Mouse (Mus musculus): Measurements from ENCODE around the gene Olfr1216. TPM values are rescaled to one million over a fixed set of nuclear protein-coding genes. Genes with fewer than 3 reads are reported as not detected.
"Not testable (repeated sequence)": the region's sequence is repeated elsewhere in the genome, so short reads cannot be mapped to it uniquely, and the experiment has no call there.

The Olfr1216 gene
- not detected in 2 replicates for total RNA-seq (2014; fragmentation: Nextera tagmentation)
- not detected in 2 replicates for total RNA-seq (2017)

DNA sequence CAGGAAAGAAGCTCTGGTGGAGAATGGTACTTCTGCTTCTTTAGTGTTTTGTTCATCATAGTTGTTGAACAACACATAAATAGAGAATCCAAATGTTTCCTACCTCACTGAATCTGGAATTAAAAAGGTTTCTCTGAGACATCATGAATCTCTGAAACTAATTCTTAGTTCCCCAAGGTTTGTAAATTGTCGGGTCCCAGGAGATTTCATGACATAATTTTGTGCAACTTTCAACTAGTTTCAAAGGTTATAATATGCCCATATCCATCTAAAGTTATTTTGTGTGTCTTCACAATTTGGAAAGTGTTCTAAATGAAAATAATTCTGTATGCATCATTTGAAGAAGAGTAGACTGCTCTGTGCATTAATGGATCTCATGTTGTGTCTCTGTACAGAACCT, at the start of gene Olfr1216:
Gene Olfr1216, minus strand, starts transcription at position 101 of the 400 bp plus-strand sequence.
- no peak for ATAC-seq (replicated peaks; ENCODE audit: poor library complexity, severe bottlenecking)

DNA sequence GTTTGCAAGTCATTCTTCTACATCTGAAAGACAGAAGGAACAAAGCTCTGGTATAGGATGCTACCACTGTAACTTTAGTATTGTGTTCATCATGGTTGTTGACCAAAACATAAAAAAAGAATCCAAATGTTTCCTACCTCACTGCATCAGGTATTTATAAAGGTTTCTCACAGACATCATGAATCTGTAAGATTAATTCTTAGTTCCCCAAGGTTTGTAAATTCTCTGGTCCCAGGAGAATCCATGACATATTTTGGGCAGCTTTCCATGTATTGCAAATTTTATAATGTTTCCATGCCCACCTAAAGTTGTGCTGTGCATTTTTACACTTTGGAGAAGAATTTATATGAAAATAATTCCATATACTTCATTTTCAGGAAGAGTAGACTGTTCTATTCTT, 42.9 kb upstream of the Olfr1216 start, which contains the start of gene Olfr1218:
Gene Olfr1218, minus strand, starts transcription at position 101 of the 400 bp plus-strand sequence.
- ATAC-seq (replicated peaks; ENCODE audit: poor library complexity, severe bottlenecking): no peak

DNA sequence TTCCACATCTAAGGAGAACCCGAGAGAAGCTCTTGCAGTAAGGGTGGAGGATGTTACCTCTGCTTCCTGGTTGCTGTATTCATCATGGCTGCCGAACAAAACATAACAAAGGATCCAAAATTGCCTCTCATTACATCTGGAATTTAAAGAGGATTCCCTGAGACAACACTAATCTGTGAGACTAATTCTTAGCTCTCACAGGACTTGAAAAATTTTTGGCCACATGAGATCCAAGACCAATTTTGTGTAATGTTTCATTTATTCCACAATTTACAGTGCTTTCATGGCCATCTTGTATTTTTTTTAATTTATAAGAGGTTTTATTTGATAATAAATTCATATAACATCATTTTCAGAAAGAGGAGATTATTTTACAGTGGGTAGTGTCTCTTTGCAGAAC, 13.8 kb upstream of the Olfr1216 start, which contains the start of gene Olfr1217:
Gene Olfr1217, minus strand, starts transcription at position 101 of the 400 bp plus-strand sequence.
- ATAC-seq (replicated peaks; ENCODE audit: poor library complexity, severe bottlenecking): no peak

- ATAC-seq (replicated peaks; ENCODE audit: poor library complexity, severe bottlenecking): not testable (repeated sequence)
These were observed 3.3 kb upstream of the Olfr1216 start for GRCm38 (mm10) chr2:89021436-89021835.

DNA sequence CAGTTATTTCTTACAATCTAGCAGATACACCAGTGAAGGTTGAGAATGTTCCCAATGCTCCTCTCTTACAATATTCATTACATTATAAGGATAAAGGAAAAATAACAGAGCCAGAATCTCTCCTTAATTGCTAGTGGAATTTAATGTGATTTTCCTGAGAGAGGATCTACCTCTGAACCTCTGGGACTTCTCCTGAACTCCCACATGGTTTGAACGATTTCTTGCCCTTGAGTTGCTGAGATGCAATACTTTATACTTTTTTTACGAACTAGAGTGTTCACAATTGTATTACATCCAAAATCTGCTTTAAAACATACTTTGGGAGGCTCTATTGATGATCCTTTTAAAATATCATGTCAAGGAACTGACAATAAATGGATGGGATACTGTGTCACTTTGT, 11.3 kb downstream of the Olfr1216 start, which contains the start of gene Olfr1215:
Gene Olfr1215, minus strand, starts transcription at position 101 of the 400 bp plus-strand sequence.
- ATAC-seq (replicated peaks; ENCODE audit: poor library complexity, severe bottlenecking): no peak

- ATAC-seq (replicated peaks; ENCODE audit: poor library complexity, severe bottlenecking): no peak
These were observed 25.6 kb downstream of the Olfr1216 start, which contains the start of gene Olfr1214 for GRCm38 (mm10) chr2:88992553-88992952. Gene Olfr1214, minus strand, starts transcription at chr2:88992653.

GRCm38 (mm10) chr2:88980181-88980580, 38.0 kb downstream of the Olfr1216 start, which contains the start of gene Gm13762:
Gene Gm13762, minus strand, starts transcription at chr2:88980281.
- ATAC-seq (replicated peaks; ENCODE audit: poor library complexity, severe bottlenecking): no peak

Other genes starting within 250 kb of the Olfr1216 start
- gene Olfr1200, start 247.9 kb downstream of the Olfr1216 start, total RNA-seq (2014; fragmentation: Nextera tagmentation): not detected in 2 replicates
- not detected in 2 replicates for gene Olfr1200, start 247.9 kb downstream of the Olfr1216 start, total RNA-seq (2017)
- not detected in 2 replicates for gene Olfr1201, start 225.3 kb downstream of the Olfr1216 start, total RNA-seq (2014; fragmentation: Nextera tagmentation)
- gene Olfr1201, start 225.3 kb downstream of the Olfr1216 start, total RNA-seq (2017): not detected in 2 replicates
- gene Olfr1202, start 203.8 kb downstream of the Olfr1216 start, total RNA-seq (2014; fragmentation: Nextera tagmentation): not detected in 2 replicates
- not detected in 2 replicates for gene Olfr1202, start 203.8 kb downstream of the Olfr1216 start, total RNA-seq (2017)
- gene Olfr1205, start 188.6 kb downstream of the Olfr1216 start, total RNA-seq (2014; fragmentation: Nextera tagmentation): not detected in 2 replicates
- not detected in 2 replicates for gene Olfr1205, start 188.6 kb downstream of the Olfr1216 start, total RNA-seq (2017)
- gene Olfr1204, start 169.0 kb downstream of the Olfr1216 start, total RNA-seq (2014; fragmentation: Nextera tagmentation): not detected in 2 replicates
- gene Olfr1204, start 169.0 kb downstream of the Olfr1216 start, total RNA-seq (2017): not detected in 2 replicates
- not detected in 2 replicates for gene Olfr1206, start 155.1 kb downstream of the Olfr1216 start, total RNA-seq (2014; fragmentation: Nextera tagmentation)
- gene Olfr1206, start 155.1 kb downstream of the Olfr1216 start, total RNA-seq (2017): not detected in 2 replicates
- gene Olfr1208, start 116.0 kb downstream of the Olfr1216 start, total RNA-seq (2014; fragmentation: Nextera tagmentation): not detected in 2 replicates
- gene Olfr1208, start 116.0 kb downstream of the Olfr1216 start, total RNA-seq (2017): not detected in 2 replicates
- gene Olfr1209, start 103.2 kb downstream of the Olfr1216 start, total RNA-seq (2014; fragmentation: Nextera tagmentation): not detected in 2 replicates
- not detected in 2 replicates for gene Olfr1209, start 103.2 kb downstream of the Olfr1216 start, total RNA-seq (2017)
- not detected in 2 replicates for gene Olfr1211, start 80.2 kb downstream of the Olfr1216 start, total RNA-seq (2014; fragmentation: Nextera tagmentation)
- not detected in 2 replicates for gene Olfr1211, start 80.2 kb downstream of the Olfr1216 start, total RNA-seq (2017)
- not detected in 2 replicates for gene Olfr1212, start 64.4 kb downstream of the Olfr1216 start, total RNA-seq (2014; fragmentation: Nextera tagmentation)
- gene Olfr1212, start 64.4 kb downstream of the Olfr1216 start, total RNA-seq (2017): not detected in 2 replicates
- not detected in 2 replicates for gene Gm13762, start 38.1 kb downstream of the Olfr1216 start, total RNA-seq (2014; fragmentation: Nextera tagmentation)
- gene Gm13762, start 38.1 kb downstream of the Olfr1216 start, total RNA-seq (2017): not detected in 2 replicates
- gene Olfr1214, start 25.7 kb downstream of the Olfr1216 start, total RNA-seq (2014; fragmentation: Nextera tagmentation): not detected in 2 replicates
- gene Olfr1214, start 25.7 kb downstream of the Olfr1216 start, total RNA-seq (2017): not detected in 2 replicates
- not detected in 2 replicates for gene Olfr1215, start 11.4 kb downstream of the Olfr1216 start, total RNA-seq (2014; fragmentation: Nextera tagmentation)
- not detected in 2 replicates for gene Olfr1215, start 11.4 kb downstream of the Olfr1216 start, total RNA-seq (2017)
- gene Olfr1217, start 13.7 kb upstream of the Olfr1216 start, total RNA-seq (2014; fragmentation: Nextera tagmentation): not detected in 2 replicates
- not detected in 2 replicates for gene Olfr1217, start 13.7 kb upstream of the Olfr1216 start, total RNA-seq (2017)
- not detected in 2 replicates for gene Olfr1218, start 42.8 kb upstream of the Olfr1216 start, total RNA-seq (2014; fragmentation: Nextera tagmentation)
- not detected in 2 replicates for gene Olfr1218, start 42.8 kb upstream of the Olfr1216 start, total RNA-seq (2017)
- gene Olfr1219, start 65.2 kb upstream of the Olfr1216 start, total RNA-seq (2014; fragmentation: Nextera tagmentation): not detected in 2 replicates
- gene Olfr1219, start 65.2 kb upstream of the Olfr1216 start, total RNA-seq (2017): not detected in 2 replicates
- not detected in 2 replicates for gene Olfr1220, start 88.5 kb upstream of the Olfr1216 start, total RNA-seq (2014; fragmentation: Nextera tagmentation)
- not detected in 2 replicates for gene Olfr1220, start 88.5 kb upstream of the Olfr1216 start, total RNA-seq (2017)
- not detected in 2 replicates for gene Olfr1221, start 98.9 kb upstream of the Olfr1216 start, total RNA-seq (2014; fragmentation: Nextera tagmentation)
- not detected in 2 replicates for gene Olfr1221, start 98.9 kb upstream of the Olfr1216 start, total RNA-seq (2017)
- gene Olfr1222, start 114.7 kb upstream of the Olfr1216 start, total RNA-seq (2014; fragmentation: Nextera tagmentation): not detected in 2 replicates
- gene Olfr1222, start 114.7 kb upstream of the Olfr1216 start, total RNA-seq (2017): not detected in 2 replicates
- gene Olfr1223, start 133.2 kb upstream of the Olfr1216 start, total RNA-seq (2014; fragmentation: Nextera tagmentation): not detected in 2 replicates
- gene Olfr1223, start 133.2 kb upstream of the Olfr1216 start, total RNA-seq (2017): not detected in 2 replicates
- not detected in 2 replicates for gene Olfr1224-ps1, start 145.8 kb upstream of the Olfr1216 start, total RNA-seq (2014; fragmentation: Nextera tagmentation)
- gene Olfr1224-ps1, start 145.8 kb upstream of the Olfr1216 start, total RNA-seq (2017): not detected in 2 replicates
- gene Olfr1225, start 156.3 kb upstream of the Olfr1216 start, total RNA-seq (2014; fragmentation: Nextera tagmentation): not detected in 2 replicates
- not detected in 2 replicates for gene Olfr1225, start 156.3 kb upstream of the Olfr1216 start, total RNA-seq (2017)
- not detected in 2 replicates for gene Olfr1226, start 181.7 kb upstream of the Olfr1216 start, total RNA-seq (2014; fragmentation: Nextera tagmentation)
- not detected in 2 replicates for gene Olfr1226, start 181.7 kb upstream of the Olfr1216 start, total RNA-seq (2017)
- gene Olfr1228, start 235.7 kb upstream of the Olfr1216 start, total RNA-seq (2014; fragmentation: Nextera tagmentation): not detected in 2 replicates
- not detected in 2 replicates for gene Olfr1228, start 235.7 kb upstream of the Olfr1216 start, total RNA-seq (2017)

Data from granulocyte monocyte progenitor cell, adult 5-6 weeks (primary cell).